Mouse (Mus musculus): Measurements from ENCODE around the gene Atxn2.

DNA sequence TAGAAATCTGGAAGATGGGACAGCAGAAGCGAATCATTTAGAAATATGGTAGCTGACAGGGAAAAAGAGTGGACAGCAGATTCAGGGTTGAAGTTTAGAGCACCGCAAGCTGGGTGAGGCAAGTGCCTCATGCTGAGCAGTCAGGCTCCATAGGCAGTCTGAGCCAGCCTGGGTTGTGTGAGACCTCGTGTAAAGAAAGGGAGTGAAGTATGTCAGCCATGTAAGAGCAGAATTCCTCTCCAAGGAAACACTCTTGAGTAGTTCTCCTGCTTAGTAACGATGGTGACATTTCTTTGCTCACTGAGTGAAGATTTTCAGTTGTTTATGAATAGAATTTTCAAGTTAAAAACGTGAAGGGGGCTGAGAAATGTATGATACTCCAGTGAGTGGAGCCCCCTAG is 69.0 kb downstream of the Atxn2 start:
- TF ChIP-seq MAFK (IDR thresholded peaks at IDR 0.05; ENCODE audit: insufficient read depth, low read depth, low read length), result no peak
- no peak for TF ChIP-seq ZC3H11A (IDR thresholded peaks at IDR 0.05; ENCODE audit: borderline replicate concordance, low read depth, low read length)
- no peak for TF ChIP-seq ZNF384 (IDR thresholded peaks at IDR 0.05; ENCODE audit: low read depth, low read length)
- no peak for TF ChIP-seq CHD2 (IDR thresholded peaks at IDR 0.05; ENCODE audit: low read depth, low read length)
- no peak for TF ChIP-seq HCFC1 (IDR thresholded peaks at IDR 0.05; ENCODE audit: borderline replicate concordance, insufficient read depth, low read length)
